Mouse (Mus musculus) retina, postnatal 1 day (tissue): ENCODE data around the gene Slamf7.
A peak's percentile ranks its signal among the peaks of the same experiment; 100 is the strongest.
"Not testable (repeated sequence)": the region's sequence is repeated elsewhere in the genome, so short reads cannot be mapped to it uniquely, and the experiment has no call there.

Source experiments
- DNase-seq: peaks from one replicate; pipeline ENCODE4 v3.0.0-alpha.2; 2012

The Slamf7 gene

GRCm38 (mm10) chr1:171652734-171653133 is at the start of gene Slamf7:
Gene Slamf7, minus strand, starts transcription at chr1:171653035.
- no peak for DNase-seq

- peak; percentile 53 for DNase-seq
Measured at GRCm38 (mm10) chr1:171698983-171699382, 46.1 kb upstream of the Slamf7 start.

- DNase-seq = no peak
Measured at GRCm38 (mm10) chr1:171693918-171694317, 41.1 kb upstream of the Slamf7 start.

- DNase-seq = no peak
Measured at GRCm38 (mm10) chr1:171687320-171687719, 34.5 kb upstream of the Slamf7 start.

- no peak for DNase-seq
Measured at GRCm38 (mm10) chr1:171684923-171685322, 32.1 kb upstream of the Slamf7 start.

GRCm38 (mm10) chr1:171681531-171682299 is 28.9 kb upstream of the Slamf7 start, which contains the start of gene Cd48:
Gene Cd48, plus strand, starts transcription at chr1:171682009.
- no peak for DNase-seq

- DNase-seq = no peak
Measured at GRCm38 (mm10) chr1:171681009-171681408, 28.2 kb upstream of the Slamf7 start.

- DNase-seq = no peak
Measured at GRCm38 (mm10) chr1:171677721-171678120, 24.9 kb upstream of the Slamf7 start.

- DNase-seq = no peak
Measured at GRCm38 (mm10) chr1:171674467-171674866, 21.6 kb upstream of the Slamf7 start.

GRCm38 (mm10) chr1:171672854-171673475 is 20.1 kb upstream of the Slamf7 start:
- peak; percentile 3 for DNase-seq

GRCm38 (mm10) chr1:171672451-171672850 is 19.6 kb upstream of the Slamf7 start:
- not testable (repeated sequence) for DNase-seq

- DNase-seq = no peak
Measured at GRCm38 (mm10) chr1:171667160-171667559, 14.3 kb upstream of the Slamf7 start.

GRCm38 (mm10) chr1:171666350-171666749 is 13.5 kb upstream of the Slamf7 start:
- DNase-seq = no peak

- no peak for DNase-seq
Measured at GRCm38 (mm10) chr1:171663757-171664156, 10.9 kb upstream of the Slamf7 start.

GRCm38 (mm10) chr1:171661482-171661881 is 8.6 kb upstream of the Slamf7 start:
- DNase-seq = no peak

GRCm38 (mm10) chr1:171660423-171660822 is 7.6 kb upstream of the Slamf7 start:
- no peak for DNase-seq

GRCm38 (mm10) chr1:171658561-171658991 is 5.7 kb upstream of the Slamf7 start:
- no peak for DNase-seq

- no peak for DNase-seq
Measured at GRCm38 (mm10) chr1:171648840-171649239, 4.0 kb downstream of the Slamf7 start.

GRCm38 (mm10) chr1:171647716-171648115 is 5.1 kb downstream of the Slamf7 start:
- DNase-seq = no peak

- DNase-seq = no peak
Measured at GRCm38 (mm10) chr1:171646429-171646940, 6.3 kb downstream of the Slamf7 start.

GRCm38 (mm10) chr1:171643612-171644011 is 9.2 kb downstream of the Slamf7 start:
- DNase-seq = no peak

GRCm38 (mm10) chr1:171640796-171641195 is 12.0 kb downstream of the Slamf7 start:
- no peak for DNase-seq

- no peak for DNase-seq
Measured at GRCm38 (mm10) chr1:171638686-171639085, 14.1 kb downstream of the Slamf7 start.

GRCm38 (mm10) chr1:171637101-171637500 is 15.7 kb downstream of the Slamf7 start:
- DNase-seq = no peak
